In genomic region chr16:15084147-15084752, GRCm38 (mm10) we compare ENCODE assay signal across 8 mouse cellular contexts.
DNase-seq lines count a peak whose midpoint lies in the region; ATAC-seq and TF ChIP-seq lines count a peak whose summit lies in the region.

No protein-coding gene starts in this region.

- H3K9me3 ChIP-seq in lung, postnatal 0 days (ENCODE audit: low read length), result no peaks in the 10 kb centered on the region
- H3K9me3 ChIP-seq in forebrain, embryonic 12.5 days, result no peaks in the 10 kb centered on the region
- peaks cover 5% of the 10 kb centered on the region; the same call in 1 of the 2 replicates for H3K9me3 ChIP-seq in limb, embryonic 13.5 days
- no peaks in the 10 kb centered on the region for H3K9me3 ChIP-seq in stomach, embryonic 14.5 days (ENCODE audit: control insufficient read depth, low read depth, low read length)

- H3K9ac ChIP-seq in lung, postnatal 0 days (replicated peaks; ENCODE audit: low read depth), result peak overlapping the region; percentile 39; the same call in 1 of the 2 replicates
- 0 out of 2 replicates have a peak overlapping the region, but pooled peaks have one; percentile 41 for H3K9ac ChIP-seq in forebrain, embryonic 12.5 days
- peak overlapping the region; percentile 67 for H3K9ac ChIP-seq in limb, embryonic 13.5 days
- 0 out of 2 replicates have a peak overlapping the region, but pooled peaks have one; percentile 23 for H3K9ac ChIP-seq in stomach, embryonic 14.5 days (replicated peaks; ENCODE audit: low read depth, low read length)

- peaks cover 2% of the 10 kb centered on the region; the same call in 1 of the 2 replicates for H3K4me1 ChIP-seq in lung, postnatal 0 days (ENCODE audit: insufficient read depth, low read depth, low read length)
- peaks cover 9% of the 10 kb centered on the region; the same call in 1 of the 2 replicates for H3K4me1 ChIP-seq in forebrain, embryonic 12.5 days
- peaks cover 27% of the 10 kb centered on the region for H3K4me1 ChIP-seq in limb, embryonic 13.5 days
- no peaks in the 10 kb centered on the region for H3K4me1 ChIP-seq in stomach, embryonic 14.5 days (ENCODE audit: control insufficient read depth, insufficient read depth, low read length)

- TF ChIP-seq CTCF in lung, postnatal 0 days (IDR thresholded peaks at IDR 0.05), result no peak

- peak; percentile 25; the same call in 1 of the 2 replicates for ATAC-seq in lung, postnatal 0 days
- ATAC-seq in forebrain, embryonic 12.5 days (ENCODE audit: low FRiP score), result peak; percentile 33; the same call in 1 of the 2 replicates
- no peak; the same call in 1 of the 2 replicates for ATAC-seq in limb, embryonic 13.5 days (ENCODE audit: low FRiP score, low read depth)
- ATAC-seq in stomach, embryonic 14.5 days (ENCODE audit: insufficient number of reproducible peaks, insufficient read depth, low FRiP score, low read depth), result 0 out of 2 replicates have a peak, but pooled peaks have one; percentile 12

- H3K27me3 ChIP-seq in lung, postnatal 0 days (replicated peaks; ENCODE audit: insufficient read depth, low read length), result no peaks in the 10 kb centered on the region
- peaks cover 28% of the 10 kb centered on the region for H3K27me3 ChIP-seq in forebrain, embryonic 12.5 days
- no peaks in the 10 kb centered on the region for H3K27me3 ChIP-seq in limb, embryonic 13.5 days
- H3K27me3 ChIP-seq in stomach, embryonic 14.5 days (ENCODE audit: control insufficient read depth, insufficient read depth, low read length), result no peaks in the 10 kb centered on the region

- WGBS in lung, postnatal 0 days, result 28% methylated on average over 10 of the region's 10 CpGs
- 19% methylated on average over 10 of the region's 10 CpGs for WGBS in forebrain, embryonic 12.5 days
- 16% methylated on average over 10 of the region's 10 CpGs for WGBS in limb, embryonic 13.5 days
- 33% methylated on average over 10 of the region's 10 CpGs for WGBS in stomach, embryonic 14.5 days

- peak overlapping the region; percentile 86 for H3K4me2 ChIP-seq in lung, postnatal 0 days (replicated peaks; ENCODE audit: low read depth, low read length)
- H3K4me2 ChIP-seq in forebrain, embryonic 12.5 days, result peak overlapping the region; percentile 88
- H3K4me2 ChIP-seq in limb, embryonic 13.5 days (replicated peaks), result peak overlapping the region; percentile 69
- peak overlapping the region; percentile 82 for H3K4me2 ChIP-seq in stomach, embryonic 14.5 days (replicated peaks; ENCODE audit: low read depth, low read length)

- peak overlapping the region; percentile 45 for H3K4me3 ChIP-seq in lung, postnatal 0 days (ENCODE audit: low read depth, low read length)
- H3K4me3 ChIP-seq in forebrain, embryonic 12.5 days (replicated peaks), result peak overlapping the region; percentile 51
- peak overlapping the region; percentile 47 for H3K4me3 ChIP-seq in limb, embryonic 13.5 days
- peak overlapping the region; percentile 44 for H3K4me3 ChIP-seq in stomach, embryonic 14.5 days (ENCODE audit: low read depth, low read length)

- DNase-seq in lung, postnatal 0 days (ENCODE audit: low spot score), result no peak
- DNase-seq in lung, postnatal 10 days, result no peak
- no peak for DNase-seq in right cerebral cortex, postnatal 36 days (ENCODE audit: low spot score in 2 of 2)
- no peak for DNase-seq in kidney, postnatal 36 days
- DNase-seq in adrenal gland, adult 2 months, result no peak

- no peak for TF ChIP-seq EP300 in lung, postnatal 0 days (IDR thresholded peaks at IDR 0.05)

- H3K36me3 ChIP-seq in lung, postnatal 0 days (ENCODE audit: insufficient read depth, low read length), result no peaks in the 10 kb centered on the region
- H3K36me3 ChIP-seq in forebrain, embryonic 12.5 days (replicated peaks), result no peaks in the 10 kb centered on the region
- H3K36me3 ChIP-seq in limb, embryonic 13.5 days, result no peaks in the 10 kb centered on the region
- no peaks in the 10 kb centered on the region for H3K36me3 ChIP-seq in stomach, embryonic 14.5 days (ENCODE audit: control insufficient read depth, insufficient read depth, low read length)

- peak overlapping the region; percentile 82 for H3K27ac ChIP-seq in lung, postnatal 0 days (ENCODE audit: low read length)
- H3K27ac ChIP-seq in forebrain, embryonic 12.5 days, result no peak overlapping the region
- H3K27ac ChIP-seq in limb, embryonic 13.5 days, result peak overlapping the region; percentile 93
- H3K27ac ChIP-seq in stomach, embryonic 14.5 days (ENCODE audit: low read length), result peak overlapping the region; percentile 77
